Mouse (Mus musculus) embryonic stem cell, embryonic (primary cell): ENCODE results near the gene Diaph2.
"Not testable (repeated sequence)": the region's sequence is repeated elsewhere in the genome, so short reads cannot be mapped to it uniquely, and the experiment has no call there.

Experiments
- CTCF ChIA-PET, 4 experiments: fragments of 300-600 bp in 2 of 4; fragments of 350-600 bp in 2 of 4; sonication (Branson Sonifier 250); formaldehyde crosslinking; loops; one replicate each; lab custom pipeline; 2022; ENCODE audit warnings: inconsistent platforms in 2 of 4; lab: Charles Lee
- POLR2A ChIA-PET, 4 experiments: fragments of 300-600 bp in 2 of 4; fragments of 350-600 bp in 2 of 4; sonication (Branson Sonifier 250); formaldehyde crosslinking; loops; one replicate each; lab custom pipeline; 2022; ENCODE audit warnings: antibody characterized with exemption in 4 of 4, inconsistent platforms in 1 of 4; lab: Charles Lee

Gene Diaph2

GRCm38 (mm10) chrX:130197412-130197811 lies 447.9 kb downstream of the Diaph2 start:
- POLR2A ChIA-PET = not testable (repeated sequence)

GRCm38 (mm10) chrX:130205243-130205642 lies 455.7 kb downstream of the Diaph2 start:
- CTCF ChIA-PET = no interaction called here

More at GRCm38 (mm10) chrX:130197412-130197811, 447.9 kb downstream of the Diaph2 start:
- CTCF ChIA-PET = not testable (repeated sequence)

GRCm38 (mm10) chrX:130212227-130212626 lies 462.7 kb downstream of the Diaph2 start:
- CTCF ChIA-PET = no interaction called here
- POLR2A ChIA-PET = no interaction called here

More at GRCm38 (mm10) chrX:130205243-130205642, 455.7 kb downstream of the Diaph2 start:
- POLR2A ChIA-PET = no interaction called here

- ChIA-PET POLR2A (interaction anchor here in 1 of 4 experiments (0.6 kb wide), 1 partner anchor 139 kb away, joined by 4 read pairs; no protein-coding TSS in a partner anchor), CTCF (no interaction called here)
These were observed 463.2 kb downstream of the Diaph2 start for GRCm38 (mm10) chrX:130212759-130213158.

GRCm38 (mm10) chrX:130230045-130230444 lies 480.5 kb downstream of the Diaph2 start:
- CTCF ChIA-PET = no interaction called here

GRCm38 (mm10) chrX:130235167-130235566 lies 485.6 kb downstream of the Diaph2 start:
- ChIA-PET POLR2A (no interaction called here), CTCF (no interaction called here)

More at GRCm38 (mm10) chrX:130230045-130230444, 480.5 kb downstream of the Diaph2 start:
- POLR2A ChIA-PET = no interaction called here

GRCm38 (mm10) chrX:130246652-130247051 lies 497.1 kb downstream of the Diaph2 start:
- CTCF ChIA-PET = no interaction called here
- POLR2A ChIA-PET = no interaction called here

- ChIA-PET POLR2A (no interaction called here), CTCF (no interaction called here)
These were observed 504.1 kb downstream of the Diaph2 start for GRCm38 (mm10) chrX:130253664-130254063.

GRCm38 (mm10) chrX:130265707-130266106 lies 516.2 kb downstream of the Diaph2 start:
- POLR2A ChIA-PET = no interaction called here
- CTCF ChIA-PET = no interaction called here

GRCm38 (mm10) chrX:130279144-130279543 lies 529.6 kb downstream of the Diaph2 start:
- ChIA-PET POLR2A (no interaction called here), CTCF (no interaction called here)

GRCm38 (mm10) chrX:130281484-130281883 lies 531.9 kb downstream of the Diaph2 start:
- CTCF ChIA-PET = no interaction called here
- POLR2A ChIA-PET = no interaction called here

- ChIA-PET CTCF (no interaction called here), POLR2A (no interaction called here)
These were observed 537.5 kb downstream of the Diaph2 start for GRCm38 (mm10) chrX:130287032-130287431.

- CTCF ChIA-PET = no interaction called here
- POLR2A ChIA-PET = no interaction called here
These were observed 540.2 kb downstream of the Diaph2 start for GRCm38 (mm10) chrX:130289775-130290174.

GRCm38 (mm10) chrX:130350808-130351435 lies 601.4 kb downstream of the Diaph2 start:
- CTCF ChIA-PET = no interaction called here

GRCm38 (mm10) chrX:130351480-130351879 lies 601.9 kb downstream of the Diaph2 start:
- ChIA-PET POLR2A (interaction anchor here in 1 of 4 experiments (0.6 kb wide), 1 partner anchor 179 kb away, joined by 3 read pairs; no protein-coding TSS in a partner anchor), CTCF (no interaction called here)

More at GRCm38 (mm10) chrX:130350808-130351435, 601.4 kb downstream of the Diaph2 start:
- POLR2A ChIA-PET = interaction anchor here in 1 of 4 experiments (0.6 kb wide), 1 partner anchor 178 kb away, joined by 3 read pairs; no protein-coding TSS in a partner anchor

GRCm38 (mm10) chrX:130393508-130394145 lies 644.1 kb downstream of the Diaph2 start:
- POLR2A ChIA-PET = no interaction called here
- CTCF ChIA-PET = no interaction called here

- POLR2A ChIA-PET = no interaction called here
- CTCF ChIA-PET = no interaction called here
These were observed 653.7 kb downstream of the Diaph2 start for GRCm38 (mm10) chrX:130403214-130403613.

GRCm38 (mm10) chrX:130407471-130407870 lies 657.9 kb downstream of the Diaph2 start:
- POLR2A ChIA-PET, CTCF ChIA-PET: not testable (repeated sequence)

- CTCF ChIA-PET = no interaction called here
- POLR2A ChIA-PET = no interaction called here
These were observed 659.4 kb downstream of the Diaph2 start for GRCm38 (mm10) chrX:130408985-130409384.

- POLR2A ChIA-PET = no interaction called here
These were observed 673.6 kb downstream of the Diaph2 start for GRCm38 (mm10) chrX:130423134-130423533.

More at GRCm38 (mm10) chrX:130423134-130423533, 673.6 kb downstream of the Diaph2 start:
- CTCF ChIA-PET = no interaction called here
